Mouse (Mus musculus) heart, adult 18-20 months (tissue): ENCODE measurements at regions not wholly inside any gene's neighbourhood (a gene's known extent, or its start where the extent isn't known, plus 50 kb on each side); places are given as distances from the start of the nearest gene placed in this dataset.
A peak's percentile ranks its signal among the peaks of the same experiment; 100 is the strongest.
"Not testable (repeated sequence)": the region's sequence is repeated elsewhere in the genome, so short reads cannot be mapped to it uniquely, and the experiment has no call there.

Experiments
- DNase-seq, 2 experiments: peaks; one replicate each; pipeline ENCODE4 v3.0.0; 2021 to 2022; ENCODE audit warnings: mixed read lengths in 1 of 2

DNA sequence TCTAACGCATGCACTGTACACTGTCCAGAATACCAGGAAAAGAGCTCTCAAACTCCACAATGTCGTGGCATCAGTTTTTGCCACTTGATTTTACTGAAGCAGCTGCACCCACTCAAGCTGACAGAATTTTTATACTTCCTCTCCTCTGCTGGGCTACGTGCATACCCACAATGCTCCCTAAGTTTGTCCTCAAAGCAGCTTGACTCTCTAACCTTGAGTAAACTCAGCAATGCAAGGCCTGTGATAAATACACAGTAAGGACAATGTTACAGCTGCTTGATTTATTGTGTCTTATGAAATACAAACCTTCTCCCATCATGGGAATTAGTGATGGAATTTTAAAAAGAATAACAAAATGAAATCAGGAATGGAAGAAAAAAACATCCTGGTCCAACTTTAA lies 129.7 kb downstream of the Trmt11 start:
- no peak for DNase-seq

DNA sequence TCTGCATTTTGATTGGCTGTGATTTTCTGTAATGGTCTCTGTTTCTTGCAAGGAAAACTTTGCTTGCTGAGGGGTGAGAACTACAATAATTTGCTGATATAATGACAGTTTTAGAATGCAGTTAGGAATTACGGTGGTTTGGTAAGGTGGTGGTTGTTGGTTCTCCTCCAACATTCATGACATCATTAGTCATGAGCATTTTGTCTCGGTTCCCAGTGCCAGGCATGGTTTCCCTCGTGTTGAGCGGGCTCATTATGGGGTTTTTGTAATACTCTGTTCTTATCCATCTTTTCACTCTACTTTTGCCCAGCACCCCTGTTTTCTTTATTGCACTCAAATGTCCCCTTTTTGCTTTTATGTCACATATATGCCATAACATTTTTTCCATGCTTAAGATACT lies 149.9 kb downstream of the Trmt11 start:
- no peak for DNase-seq

DNA sequence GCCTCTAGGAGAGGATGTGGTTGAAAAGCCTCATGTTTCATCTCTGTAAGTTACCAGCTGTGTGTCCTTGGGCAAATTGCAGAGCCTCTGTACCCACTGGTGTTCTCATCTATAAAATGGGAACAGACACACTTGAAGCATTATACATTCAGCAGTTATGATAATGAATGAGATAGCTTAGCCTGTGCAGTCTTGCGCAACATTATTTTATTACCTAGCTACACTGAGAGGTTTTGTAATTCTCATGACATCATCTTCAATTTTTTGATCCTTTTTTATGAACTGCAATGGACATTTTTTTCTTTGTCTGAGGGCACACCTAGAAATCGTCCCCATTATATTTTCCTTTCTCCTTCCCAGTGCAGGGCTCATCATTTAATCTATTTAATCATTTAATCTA lies 153.5 kb downstream of the Trmt11 start:
- no peak for DNase-seq

DNA sequence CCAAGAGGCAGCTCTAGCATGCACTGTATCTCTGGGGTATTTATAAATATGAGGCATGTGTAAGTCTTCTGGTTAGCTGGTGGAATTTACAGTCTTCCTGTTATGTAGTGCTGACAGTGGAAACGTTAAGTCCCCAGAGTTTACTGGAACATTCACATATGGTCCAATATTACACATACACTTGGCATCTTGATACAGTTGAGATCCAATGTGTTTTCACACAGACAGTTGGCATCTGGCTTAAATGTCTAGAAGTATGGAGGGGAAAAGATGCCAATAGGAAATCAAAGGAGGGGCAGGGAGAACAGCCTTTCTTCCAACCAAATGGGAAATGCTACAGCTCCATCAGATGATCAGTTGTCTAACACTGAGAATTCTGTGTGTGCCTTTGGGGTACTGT lies 154.0 kb downstream of the Trmt11 start:
- no peak for DNase-seq

DNA sequence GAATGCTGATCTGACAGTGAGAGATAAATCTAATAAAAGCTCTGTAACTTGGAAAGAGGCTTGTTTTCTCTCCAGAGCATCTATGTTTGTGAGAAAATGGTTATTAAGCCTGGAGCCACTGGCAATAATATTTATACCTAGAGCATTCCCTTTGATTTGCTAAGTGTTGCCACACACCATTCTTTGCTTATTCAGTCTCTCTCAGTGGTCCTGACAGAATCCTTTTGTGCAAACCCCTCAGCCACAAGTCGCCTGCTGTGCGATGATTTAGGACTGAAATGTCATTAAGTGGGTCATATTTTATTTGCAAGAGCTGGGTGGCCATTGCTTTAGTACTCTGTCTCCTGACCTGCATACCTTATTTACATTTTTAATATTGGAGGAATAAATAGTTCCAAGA lies 160.7 kb downstream of the Trmt11 start:
- no peak for DNase-seq

DNA sequence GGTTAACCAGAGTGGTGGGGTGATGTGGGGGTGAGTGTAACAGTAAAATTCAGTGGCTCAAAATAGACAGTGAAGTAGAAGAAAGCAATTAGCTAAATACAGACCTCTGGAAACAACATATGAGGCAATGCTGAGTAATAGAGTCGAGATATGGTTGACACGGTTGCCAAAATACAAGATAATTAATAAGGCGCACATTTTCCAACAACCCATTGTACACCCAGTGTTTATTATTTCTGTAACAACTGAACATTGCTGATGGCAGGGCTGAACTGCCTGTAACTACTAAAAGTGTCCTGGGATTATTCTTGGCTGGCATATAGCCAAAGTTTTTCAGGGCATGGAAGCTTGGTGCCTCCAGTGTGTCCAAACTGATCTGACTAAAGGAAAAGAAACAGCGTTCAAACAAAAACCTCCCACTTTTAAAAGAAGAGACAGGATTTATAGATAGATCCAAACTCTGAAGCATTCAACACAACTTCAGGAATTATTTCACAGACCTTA lies 174.1 kb downstream of the Trmt11 start:
- no peak for DNase-seq

DNA sequence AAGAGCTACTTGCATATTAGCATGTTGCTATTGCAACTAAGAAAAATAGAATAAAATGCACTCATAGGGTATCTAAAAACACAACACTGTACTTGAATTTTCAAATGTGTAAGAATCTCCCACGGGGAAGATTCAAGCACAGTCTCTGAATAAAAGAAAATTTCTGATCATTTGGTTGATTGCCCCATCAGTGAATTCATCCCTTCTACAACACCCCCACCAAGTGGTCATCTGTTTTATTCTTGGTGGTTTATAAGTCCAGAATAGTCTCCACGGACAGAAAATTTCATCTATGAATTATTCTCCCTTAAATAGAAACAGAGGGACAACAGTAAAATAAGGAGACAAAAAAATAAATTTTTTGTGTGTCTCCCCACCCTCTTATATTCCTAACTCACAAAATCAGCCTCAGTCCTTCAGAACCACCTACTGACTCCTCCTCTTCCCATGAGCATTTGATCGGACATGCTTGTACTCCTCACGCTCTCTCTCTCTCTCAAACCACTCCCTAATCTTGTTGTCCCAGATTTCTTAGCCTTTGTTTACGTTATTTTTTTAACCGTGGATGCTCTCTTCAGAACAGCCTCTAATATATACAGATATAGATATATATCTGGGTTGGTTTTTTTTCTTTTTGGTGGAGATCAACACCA lies 181.0 kb downstream of the Trmt11 start:
- peak in 1 of 2 experiments; percentile 13 for DNase-seq

DNA sequence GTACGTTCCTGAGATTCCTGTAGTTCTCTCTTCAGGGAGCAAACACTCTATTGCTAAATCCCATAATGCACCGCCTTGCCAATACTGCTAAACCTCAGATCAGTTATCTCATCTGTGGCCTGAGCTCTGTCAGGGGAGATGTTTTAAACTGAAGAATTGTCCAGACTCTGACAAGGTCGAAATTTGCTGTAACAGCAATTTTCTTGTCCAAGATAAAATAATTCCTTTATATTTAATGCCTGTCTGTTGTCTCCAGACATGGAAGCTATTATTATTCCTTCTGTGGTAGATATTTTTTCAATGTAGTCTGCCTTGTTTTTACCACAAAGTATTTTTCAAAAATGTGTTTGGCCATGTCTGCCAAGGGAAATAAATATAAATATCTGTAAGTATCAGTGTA lies 184.2 kb downstream of the Trmt11 start:
- no peak for DNase-seq

DNA sequence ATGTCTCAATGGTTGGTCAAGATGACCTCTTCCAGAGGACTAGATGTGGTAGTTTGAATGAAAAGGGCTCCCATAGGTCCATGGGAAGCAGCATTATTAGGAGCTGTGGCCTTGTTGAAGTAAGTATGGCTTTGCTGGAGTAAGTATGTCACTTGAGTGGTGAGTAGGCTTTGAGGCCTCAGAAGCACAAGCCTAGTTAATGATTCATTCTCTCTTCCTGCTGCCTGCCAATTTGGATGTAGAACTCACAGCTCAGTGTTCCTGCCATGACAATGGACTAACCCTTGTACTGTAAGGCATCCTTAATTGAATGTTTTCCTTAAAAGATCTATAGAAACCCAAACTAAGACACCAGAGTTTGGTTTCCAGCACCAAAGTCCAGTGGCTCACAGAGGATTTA lies 188.8 kb downstream of the Trmt11 start:
- DNase-seq = no peak

DNA sequence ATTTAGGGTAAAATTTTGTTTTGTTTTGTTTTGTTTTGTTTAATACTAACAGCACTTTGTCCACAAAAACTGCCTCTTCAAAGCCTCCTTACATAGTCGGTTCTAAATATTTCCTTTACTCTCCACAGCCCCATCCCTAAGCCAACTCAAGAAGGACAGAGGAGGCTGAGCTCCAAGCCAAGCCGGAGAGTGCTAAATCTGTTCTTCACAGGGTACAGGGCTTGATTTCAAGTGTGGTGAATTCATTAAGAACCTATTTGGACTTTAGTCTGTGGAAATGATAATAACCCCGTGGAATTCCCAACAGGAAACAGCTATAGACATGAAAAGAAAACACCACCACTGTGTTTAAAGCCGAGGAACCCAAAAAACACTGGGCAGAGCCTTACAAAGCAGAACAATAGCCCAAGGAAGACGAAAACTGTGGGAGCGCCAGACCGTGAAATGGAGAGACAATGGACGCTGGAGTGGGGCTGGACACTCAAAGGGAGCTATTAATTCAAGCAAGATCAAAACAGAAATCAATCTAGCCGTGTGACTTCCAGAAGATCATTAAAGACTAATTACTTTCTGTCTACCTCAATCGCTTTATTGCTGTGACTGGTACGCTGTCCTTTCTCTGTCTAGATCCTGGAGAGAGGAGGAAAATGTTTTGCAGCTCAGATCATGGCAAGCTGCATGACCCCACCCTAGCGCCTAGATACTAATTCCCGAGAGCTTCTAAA lies 194.7 kb downstream of the Trmt11 start:
- no peak for DNase-seq

DNA sequence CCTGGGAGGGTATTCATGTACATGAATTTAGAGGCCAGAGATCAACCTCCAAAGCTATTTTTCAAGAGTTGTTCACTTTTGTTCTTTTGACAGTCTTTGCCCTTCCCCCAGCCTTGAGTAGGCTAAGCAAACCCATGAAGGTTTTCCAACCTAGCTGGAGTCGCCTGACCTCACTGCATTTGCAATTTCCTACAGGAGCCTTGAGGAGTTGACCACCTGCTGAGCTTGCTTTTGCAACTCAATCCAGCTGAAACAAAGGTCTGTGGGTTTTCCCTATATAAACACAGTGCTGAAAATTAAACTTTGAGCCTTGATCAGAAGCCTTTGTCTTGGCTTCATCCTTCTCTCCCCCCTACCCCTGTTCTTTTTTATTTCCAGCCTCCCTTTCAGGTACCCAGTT lies 170.2 kb upstream of the Cenpw start:
- DNase-seq = no peak

DNA sequence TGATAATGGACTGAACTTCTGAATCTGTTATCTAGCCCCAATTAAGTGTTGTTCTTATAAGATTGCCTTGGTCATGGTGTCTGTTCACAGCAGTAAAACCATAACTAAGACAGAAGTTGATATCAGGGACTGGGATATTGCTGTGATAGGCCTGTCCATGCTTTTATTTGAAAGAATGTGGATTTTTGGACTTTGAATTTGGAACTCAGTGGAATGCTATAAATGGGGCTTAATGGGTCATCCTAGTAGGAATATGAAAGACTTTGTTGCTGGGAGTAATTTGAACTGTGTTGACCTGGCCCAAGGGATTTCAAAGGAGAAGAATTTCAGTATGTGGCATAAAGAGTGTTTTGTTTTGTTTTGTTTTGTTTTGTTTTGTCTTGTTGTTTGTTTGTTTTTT lies 160.5 kb upstream of the Cenpw start:
- not testable (repeated sequence) for DNase-seq

DNA sequence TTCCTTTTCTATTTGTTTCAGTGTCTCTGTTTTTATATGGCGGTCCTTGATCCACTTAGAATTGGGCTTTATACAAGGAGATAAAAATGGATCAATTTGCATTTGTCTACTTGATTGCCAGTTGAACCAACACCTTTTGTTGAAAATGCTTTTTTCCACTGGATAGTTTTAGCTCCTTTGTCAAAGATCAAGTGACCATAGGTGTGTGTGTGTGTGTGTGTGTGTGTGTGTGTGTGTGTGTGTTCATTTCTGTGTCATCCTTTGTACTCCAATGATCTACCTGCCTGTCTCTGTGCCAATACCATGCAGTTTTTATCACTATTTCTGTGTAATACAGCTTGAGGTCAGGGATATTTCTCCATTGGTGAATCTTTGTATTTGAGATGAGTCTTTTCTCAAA lies 158.7 kb upstream of the Cenpw start:
- no peak for DNase-seq

DNA sequence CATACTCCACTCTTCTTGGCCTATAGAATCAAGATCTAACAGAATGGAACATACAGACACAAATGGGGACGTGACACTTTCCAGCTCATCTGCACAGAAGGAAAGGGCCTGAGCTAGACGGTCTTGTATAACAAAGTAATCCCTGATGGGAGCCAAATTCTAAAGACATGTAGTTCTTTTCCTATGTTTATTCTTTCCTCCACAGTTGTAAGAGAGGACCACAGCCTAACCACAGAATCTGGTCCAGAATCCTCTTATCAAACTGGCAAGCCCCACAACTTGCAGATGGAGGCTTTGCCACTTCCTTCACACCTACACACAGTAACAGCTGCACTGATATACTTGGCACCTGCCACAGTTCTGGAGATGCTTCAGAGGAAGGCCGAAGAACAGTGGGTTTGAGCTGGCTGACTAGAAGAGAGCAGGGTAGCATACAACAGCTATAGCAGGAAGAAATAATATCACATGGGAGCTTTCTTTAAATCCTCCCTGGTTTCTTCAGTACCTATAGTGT lies 142.7 kb upstream of the Cenpw start:
- no peak for DNase-seq

DNA sequence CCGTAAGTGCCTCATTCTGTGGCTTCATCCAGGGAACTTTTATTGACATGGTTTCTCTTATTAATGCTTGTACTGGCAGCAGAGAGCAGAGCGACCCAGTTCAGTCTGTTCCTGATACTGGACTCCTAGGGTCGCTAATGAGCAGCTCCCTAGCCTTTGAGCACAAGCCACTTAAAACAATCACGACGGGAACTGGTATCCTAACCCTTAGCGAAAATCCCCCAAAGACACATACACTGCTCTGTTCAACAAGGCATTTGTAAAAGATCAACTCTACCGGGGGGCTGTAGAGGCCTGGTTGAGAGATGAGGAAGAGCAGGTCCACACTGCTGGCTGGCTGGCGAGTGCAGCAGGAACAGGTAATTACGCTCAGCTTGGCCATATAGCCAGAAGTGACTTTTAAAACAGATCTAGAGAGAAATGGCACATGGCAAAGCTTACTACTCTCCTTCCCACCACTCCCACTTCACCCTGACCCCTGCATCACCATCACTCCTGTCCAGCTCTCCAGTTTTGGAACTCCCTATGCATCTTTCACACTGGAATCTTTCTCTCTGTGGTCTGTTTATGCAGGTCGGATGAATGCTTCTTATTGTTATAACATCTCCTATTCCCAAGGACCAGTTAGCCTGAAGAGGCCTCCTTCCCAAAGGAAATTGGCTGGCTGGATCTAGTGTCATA lies 128.1 kb upstream of the Cenpw start:
- DNase-seq = no peak

DNA sequence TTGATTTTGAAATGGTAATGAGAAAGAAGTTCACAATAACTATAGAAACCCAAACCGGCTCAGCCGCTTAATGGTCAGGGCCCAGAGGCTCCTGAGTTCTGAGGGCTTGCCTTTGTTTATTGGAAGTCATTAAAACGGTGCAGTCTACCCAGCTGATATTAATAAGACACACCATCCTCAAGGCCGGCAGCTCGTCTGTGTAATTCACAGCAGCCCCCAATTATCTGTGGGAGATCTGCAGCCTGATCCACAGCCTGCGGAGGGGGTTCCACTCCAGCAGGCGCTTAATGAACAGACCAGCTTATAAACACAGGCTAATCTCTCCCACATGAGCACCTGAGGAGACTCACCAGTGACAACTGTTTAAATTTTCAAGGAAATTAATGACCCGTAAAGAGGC lies 127.5 kb upstream of the Cenpw start:
- no peak for DNase-seq

DNA sequence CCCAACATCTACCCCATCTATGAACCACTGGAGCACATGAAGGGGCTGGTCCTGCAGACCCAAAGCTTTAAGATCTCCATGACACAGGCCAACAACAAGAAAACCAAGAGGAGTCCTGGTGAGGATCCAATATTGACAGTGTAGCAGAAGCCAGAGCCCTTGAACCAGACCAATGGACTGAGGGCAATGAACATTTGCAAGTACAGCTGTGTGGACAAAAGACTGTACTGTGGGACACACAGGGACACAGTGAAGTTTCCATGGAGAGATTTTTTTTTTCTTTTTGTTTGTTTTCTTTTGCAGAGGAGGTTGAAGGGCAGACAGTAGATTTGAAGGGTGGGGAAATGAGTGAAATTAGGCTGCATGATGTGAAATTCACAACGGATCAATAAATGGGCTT lies 126.5 kb upstream of the Cenpw start:
- no peak for DNase-seq

DNA sequence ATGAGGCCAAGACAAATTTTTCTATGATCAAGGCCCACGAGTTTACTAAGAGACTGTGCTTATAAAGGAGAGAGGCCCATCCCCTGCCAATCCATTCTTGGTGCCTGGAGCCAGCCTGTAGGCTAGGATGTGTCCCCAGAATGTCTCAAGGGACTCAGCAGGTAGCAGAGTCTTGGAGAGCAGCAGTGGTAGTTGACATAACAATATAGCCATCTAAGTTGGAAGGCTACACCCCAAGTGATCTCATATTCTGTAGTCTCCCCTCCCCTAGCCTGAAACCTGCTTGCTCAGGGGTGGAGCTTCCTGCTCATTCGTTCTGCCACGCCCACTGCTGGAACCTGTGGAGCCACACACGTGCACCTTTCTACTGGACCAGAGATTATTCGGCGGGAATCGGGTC lies 95.5 kb upstream of the Cenpw start:
- DNase-seq = not testable (repeated sequence)

DNA sequence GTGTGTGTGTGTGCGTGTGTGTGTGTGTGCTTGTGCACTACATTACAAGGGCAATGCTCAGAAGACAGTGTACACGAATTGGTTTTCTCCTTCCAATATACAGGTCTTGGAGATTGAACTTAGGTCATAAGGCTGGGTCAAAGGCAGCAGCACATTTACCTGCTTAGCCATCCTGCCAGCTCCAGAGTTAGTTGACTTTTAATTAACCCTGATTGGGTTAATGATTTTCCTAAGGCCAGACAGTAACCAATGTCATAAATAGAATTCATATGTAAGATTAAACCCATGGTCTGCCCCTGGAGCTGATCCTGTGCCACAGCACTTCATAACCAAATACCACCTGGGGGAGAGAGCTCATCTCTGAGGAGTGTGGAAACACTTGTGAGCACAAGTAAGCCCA lies 81.3 kb upstream of the Cenpw start:
- DNase-seq = no peak

DNA sequence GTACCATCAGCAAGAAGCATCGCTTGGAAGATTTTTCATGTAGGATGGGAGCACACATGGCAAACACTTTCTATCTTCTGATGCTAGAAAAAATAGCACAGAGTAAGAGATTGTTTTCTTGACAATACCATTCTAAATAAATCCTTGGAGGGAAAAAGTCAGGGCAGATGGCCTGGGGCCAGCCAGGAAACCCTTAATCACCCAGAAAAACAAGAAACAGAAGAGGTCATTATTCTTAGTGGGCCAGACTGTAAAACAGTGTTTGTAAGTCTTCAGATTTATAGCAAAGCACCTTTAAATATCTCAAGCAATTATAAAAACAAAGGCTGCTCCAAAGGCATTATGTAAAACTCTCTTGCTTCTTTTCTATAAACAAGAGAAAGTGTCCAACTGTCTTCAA lies 80.1 kb upstream of the Cenpw start:
- DNase-seq = no peak

DNA sequence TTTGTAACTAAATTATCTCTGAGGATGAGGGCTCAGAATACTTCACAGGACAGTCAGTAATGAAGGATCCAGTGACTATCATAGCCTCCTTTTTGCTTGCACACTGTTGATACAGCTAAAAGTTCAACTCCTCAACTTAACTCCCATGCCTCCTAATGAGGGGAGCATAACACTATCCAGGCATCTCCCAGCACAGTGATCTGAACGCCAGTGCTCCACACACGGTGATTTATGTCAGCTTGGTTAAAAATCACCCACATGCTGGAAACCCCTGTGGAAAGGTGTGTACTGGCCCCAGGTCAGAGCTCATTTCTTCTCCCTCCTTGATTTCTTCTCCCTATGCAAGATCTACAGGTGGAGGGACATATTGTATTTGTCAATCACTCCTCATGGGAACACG lies 79.6 kb upstream of the Cenpw start:
- no peak for DNase-seq

DNA sequence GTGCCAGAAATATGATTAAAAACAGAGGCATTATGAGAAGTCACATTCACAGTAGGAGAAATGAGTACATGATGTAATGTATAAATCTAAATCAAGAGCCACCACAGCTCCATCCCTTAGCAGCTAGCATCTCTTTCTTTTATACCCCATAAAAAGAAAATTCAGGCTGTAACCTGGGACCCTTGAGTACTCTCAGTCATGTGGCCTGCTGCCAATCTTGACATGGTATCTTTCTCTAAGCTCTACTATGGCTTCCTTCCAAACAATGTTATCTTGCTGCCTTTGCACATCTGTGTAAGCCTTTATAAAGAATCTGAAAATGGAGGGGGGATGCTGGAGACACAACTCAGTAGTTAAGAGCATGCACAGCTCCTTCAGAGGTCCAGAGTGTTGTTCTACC lies 78.6 kb upstream of the Cenpw start:
- no peak for DNase-seq

DNA sequence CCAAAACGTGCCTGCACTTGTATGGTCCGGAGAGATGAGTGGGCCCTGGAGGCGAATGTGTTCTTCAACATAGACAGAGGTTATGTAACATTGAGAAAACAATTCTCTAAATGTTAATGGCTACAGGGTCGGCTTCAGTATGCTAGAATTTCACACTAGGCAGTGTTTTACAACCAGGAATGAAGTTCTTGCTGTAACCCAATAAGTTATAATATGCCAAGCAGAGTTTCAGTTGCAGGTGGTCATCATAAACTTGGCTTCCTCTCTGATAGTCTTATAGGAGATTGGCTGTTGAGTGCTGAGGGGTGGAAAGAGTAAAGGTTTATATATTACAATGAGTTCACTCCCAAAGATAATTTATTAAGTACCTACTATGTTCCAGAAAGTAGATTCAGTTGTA lies 64.8 kb upstream of the Cenpw start:
- DNase-seq = no peak
